Mouse (Mus musculus) forebrain, postnatal 0 days (tissue): ENCODE results near the gene Ccser1. TPM values are rescaled to one million over a fixed set of nuclear protein-coding genes. Genes with fewer than 3 reads are reported as not detected.

Source experiments
- ATAC-seq: fragments of 200-750 bp; cut with Nextera tagmentation; 2 replicates; pipeline ENCODE4 v1.8.0; 2017; ENCODE audit warnings: mild to moderate bottlenecking, moderate library complexity
- DNase-seq: peaks from one replicate; pipeline ENCODE4 v3.0.0-alpha.2; 2015
- H3K27ac ChIP-seq: fragments of 300-500 bp; sonication (generic); 2 replicates; pipeline ENCODE4 v1.5.1; 2014; ENCODE audit warnings: low read depth, mild to moderate bottlenecking, antibody characterized with exemption, low read length, moderate library complexity, mixed read lengths
- H3K27me3 ChIP-seq: fragments of 300-500 bp; sonication (generic); 2 replicates; pipeline ENCODE4 v1.6.1; 2014; ENCODE audit warnings: mild to moderate bottlenecking, low read length, mixed read lengths; ENCODE audit not compliant: insufficient read depth
- H3K36me3 ChIP-seq: fragments of 300-500 bp; sonication (generic); 2 replicates; pipeline ENCODE4 v1.6.1; 2014; ENCODE audit warnings: mild to moderate bottlenecking, moderate library complexity; ENCODE audit not compliant: insufficient read depth
- H3K4me1 ChIP-seq: fragments of 300-500 bp; sonication (generic); 2 replicates; pipeline ENCODE4 v1.6.1; 2014; ENCODE audit warnings: antibody characterized with exemption; ENCODE audit not compliant: insufficient read depth
- H3K4me2 ChIP-seq: fragments of 300-500 bp; sonication (generic); 2 replicates; pipeline ENCODE4 v1.6.1; 2014; ENCODE audit warnings: low read depth, mild to moderate bottlenecking, moderate library complexity
- H3K4me3 ChIP-seq: fragments of 300-500 bp; sonication (generic); 2 replicates; pipeline ENCODE4 v1.5.1; 2014; ENCODE audit warnings: low read depth, low read length, mixed read lengths
- H3K9ac ChIP-seq: fragments of 300-500 bp; sonication (generic); 2 replicates; pipeline ENCODE4 v1.6.1; 2014; ENCODE audit warnings: mild to moderate bottlenecking
- H3K9me3 ChIP-seq: fragments of 300-500 bp; sonication (generic); 2 replicates; pipeline ENCODE4 v1.6.1; 2016; ENCODE audit warnings: low read length
- CTCF ChIP-seq: sonication (generic); IDR thresholded peaks from 2 replicates; pipeline ENCODE4 v1.5.1; 2016; ENCODE audit warnings: antibody characterized with exemption, control low read depth, low read depth
- WGBS: fragments of 180-500 bp; shearing (Covaris S2); extraction: QIAGEN DNeasy Blood & Tissue Kit; methylation state at CpG from one replicate; pipeline ENCODE4 v1.1.7; 2014; 5-methylcytosine and 5-hydroxymethylcytosine counted together
- polyA plus RNA-seq: library from polyadenylated mRNA; unstranded; fragments of >200 nt; fragmentation: Nextera tagmentation; extraction: Ambion mirVana; gene quantifications from 2 replicates; pipeline ENCODE4 v1.2.1, GENCODE M21; 2015
- total RNA-seq: library from RNA; depleted of rRNA; stranded (reverse); fragments of >200 nt; gene quantifications from 2 replicates; pipeline ENCODE4 v1.2.3, GENCODE M21; 2014

Gene Ccser1
- total and polyA plus RNA-seq, 2 experiments from 2014 or later, result 14.4 to 58.1 TPM

DNA sequence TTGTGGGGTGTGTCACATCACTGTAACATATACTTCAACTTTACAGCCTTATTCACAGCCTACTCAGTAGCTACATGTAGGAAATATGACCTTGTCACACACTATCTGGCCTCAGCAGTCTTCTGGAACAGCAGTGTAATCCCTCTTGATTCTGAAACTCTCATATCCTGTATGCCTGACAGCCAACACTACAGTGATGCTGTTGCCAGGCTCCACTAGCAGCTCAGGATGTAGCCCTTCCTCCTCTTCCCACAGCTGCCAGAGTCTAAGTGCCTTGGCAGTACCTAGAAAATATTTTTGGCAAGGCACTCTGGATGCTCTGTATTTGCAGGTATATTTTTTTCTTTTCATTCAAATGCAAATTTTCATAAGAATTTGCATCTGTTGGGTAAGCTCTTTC, 18.0 kb upstream of the Ccser1 start:
- Histone ChIP-seq H3K4me2 (no peak overlapping the region), H3K27me3 (no peaks in the 10 kb centered on the region), H3K4me1 (0 out of 2 replicates have a peak, but pooled peaks cover 3% of the 10 kb centered on the region), H3K9me3 (no peaks in the 10 kb centered on the region), H3K9ac (no peak overlapping the region), H3K36me3 (no peaks in the 10 kb centered on the region), H3K4me3 (no peak overlapping the region), H3K27ac (no peak overlapping the region)
- DNase-seq (peak; percentile 10), ATAC-seq (peak; percentile 84)
- TF ChIP-seq CTCF, result no peak

DNA sequence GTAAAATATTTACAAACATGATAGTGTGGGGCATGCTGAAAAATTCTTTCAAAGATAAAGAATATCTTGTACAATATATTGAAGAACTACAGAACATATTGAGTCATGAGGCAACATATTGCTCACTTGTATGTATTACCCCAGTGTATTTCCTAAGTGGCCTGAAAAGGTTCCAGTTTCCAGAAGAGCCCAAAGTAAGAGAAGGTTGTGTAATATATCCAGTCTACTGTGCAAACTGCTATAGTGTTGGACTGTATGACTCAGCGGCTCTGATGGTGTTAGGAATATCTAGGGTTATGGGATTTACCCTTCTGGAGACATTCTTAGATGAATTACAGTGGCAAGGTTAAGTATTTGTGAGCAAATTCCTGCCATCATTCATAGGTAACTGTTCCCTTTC, 13.2 kb upstream of the Ccser1 start:
- 94% methylated on average over 1 of the region's 1 CpGs for WGBS
- Histone ChIP-seq H3K9ac (no peak overlapping the region), H3K36me3 (no peaks in the 10 kb centered on the region), H3K9me3 (no peaks in the 10 kb centered on the region), H3K27me3 (no peaks in the 10 kb centered on the region), H3K4me2 (no peak overlapping the region), H3K4me3 (no peak overlapping the region), H3K27ac (no peak overlapping the region), H3K4me1 (0 out of 2 replicates have a peak, but pooled peaks cover under 1% of the 10 kb centered on the region)
- DNase-seq (no peak), ATAC-seq (no peak)
- TF ChIP-seq CTCF, result no peak

DNA sequence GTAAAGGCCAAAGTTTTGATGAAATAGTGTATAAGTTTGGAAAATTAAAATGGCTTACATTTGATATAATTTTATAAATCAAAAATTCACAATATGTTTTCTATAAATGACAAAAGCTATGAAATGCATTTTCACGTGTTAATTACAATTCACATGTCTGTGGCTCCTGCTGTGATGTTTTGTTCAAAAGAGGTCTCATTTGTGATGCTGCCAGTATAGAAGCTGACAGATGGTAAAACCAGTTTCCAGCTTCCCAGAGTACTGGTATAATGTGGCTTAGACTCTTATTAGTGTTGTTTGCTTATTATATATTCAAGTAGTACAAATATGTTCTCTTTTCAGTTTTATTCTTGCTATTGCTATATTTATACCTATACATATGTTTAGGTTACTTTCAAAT, 4.0 kb upstream of the Ccser1 start:
- Histone ChIP-seq H3K4me1 (no peaks in the 10 kb centered on the region), H3K9ac (no peak overlapping the region), H3K4me3 (no peak overlapping the region), H3K9me3 (no peaks in the 10 kb centered on the region), H3K4me2 (no peak overlapping the region), H3K27ac (no peak overlapping the region), H3K27me3 (no peaks in the 10 kb centered on the region), H3K36me3 (no peaks in the 10 kb centered on the region)
- ATAC-seq (no peak), DNase-seq (peak; percentile 12)
- TF ChIP-seq CTCF, result no peak
- WGBS, result 22% methylated on average over 1 of the region's 1 CpGs

DNA sequence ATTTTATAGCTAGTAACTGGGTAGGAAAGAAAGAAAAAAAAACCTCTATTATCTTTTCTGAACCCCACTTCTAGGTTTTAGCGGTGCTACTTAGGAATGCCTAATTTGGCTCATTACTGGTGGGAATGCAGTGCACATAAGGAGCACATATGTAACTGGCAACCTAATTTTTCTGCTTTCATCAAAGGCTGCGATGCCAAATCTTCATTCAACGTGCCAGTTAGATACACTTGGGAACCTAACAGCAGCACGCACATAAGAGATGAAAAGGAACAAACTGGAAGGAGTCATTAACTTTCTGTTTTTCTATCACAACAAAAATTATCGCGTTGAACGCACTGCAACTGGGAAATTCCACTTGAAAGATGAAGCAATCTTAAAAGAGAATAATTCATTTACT, 2.6 kb upstream of the Ccser1 start:
- H3K4me3 ChIP-seq, result no peak overlapping the region
- DNase-seq, result peak; percentile 47
- no peak for ATAC-seq
- H3K9me3 ChIP-seq, result no peaks in the 10 kb centered on the region
- TF ChIP-seq CTCF, result no peak
- H3K36me3 ChIP-seq, result no peaks in the 10 kb centered on the region
- H3K4me2 ChIP-seq, result no peak overlapping the region
- H3K27me3 ChIP-seq, result no peaks in the 10 kb centered on the region
- WGBS, result 35% methylated on average over 7 of the region's 7 CpGs
- H3K9ac ChIP-seq, result no peak overlapping the region
- H3K27ac ChIP-seq, result no peak overlapping the region
- 0 out of 2 replicates have a peak, but pooled peaks cover 5% of the 10 kb centered on the region for H3K4me1 ChIP-seq

DNA sequence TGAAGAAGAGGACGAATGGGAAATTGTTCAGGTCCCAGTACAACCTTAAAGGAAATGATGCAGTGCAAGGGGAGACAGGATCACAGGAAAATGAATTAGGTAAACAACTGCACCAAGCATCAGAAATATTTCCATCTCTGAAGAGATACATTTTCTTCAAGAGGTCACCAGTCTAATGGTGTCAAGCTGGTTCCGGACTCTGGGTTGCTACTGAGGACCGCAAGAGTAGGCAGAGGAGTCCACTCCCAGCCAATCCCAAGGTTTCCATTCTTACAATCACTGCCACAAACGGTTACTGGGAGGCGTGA, 529 bp upstream of the Ccser1 start:
- WGBS, result 4% methylated on average over 5 of the region's 5 CpGs
- no peaks in the 10 kb centered on the region for H3K36me3 ChIP-seq
- peak overlapping the region; percentile 88 for H3K9ac ChIP-seq
- H3K4me3 ChIP-seq, result peak overlapping the region; percentile 84
- peak overlapping the region; percentile 74 for H3K4me2 ChIP-seq
- no peaks in the 10 kb centered on the region for H3K27me3 ChIP-seq
- H3K27ac ChIP-seq, result peak overlapping the region; percentile 88
- H3K4me1 ChIP-seq, result 0 out of 2 replicates have a peak, but pooled peaks cover 5% of the 10 kb centered on the region
- ATAC-seq, result no peak
- no peaks in the 10 kb centered on the region for H3K9me3 ChIP-seq
- TF ChIP-seq CTCF, result no peak
- DNase-seq, result no peak

DNA sequence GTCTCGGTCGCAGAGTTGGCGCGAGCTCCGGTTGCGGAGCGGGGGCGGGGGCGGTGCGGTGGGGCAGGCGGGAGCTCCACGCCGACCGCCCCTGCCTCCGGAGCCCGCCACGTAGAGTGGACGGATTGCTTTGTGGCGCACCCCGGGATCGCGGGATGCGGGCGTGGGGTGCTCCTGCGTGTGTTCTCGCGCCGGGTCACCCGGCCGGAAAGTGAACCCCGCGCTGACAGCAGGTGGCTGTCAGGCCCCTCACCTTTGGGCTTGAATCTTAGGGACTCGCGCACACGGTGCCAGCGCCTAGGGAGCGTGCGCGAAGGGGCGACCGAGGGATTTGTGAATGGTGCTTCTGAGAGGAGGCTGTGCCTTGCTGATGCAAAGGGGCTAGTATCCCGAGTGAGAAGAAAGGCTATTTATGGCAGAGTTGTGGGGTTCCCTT, 650 bp downstream of the Ccser1 start:
- H3K4me2 ChIP-seq, result peak overlapping the region; percentile 74
- H3K36me3 ChIP-seq, result no peaks in the 10 kb centered on the region
- TF ChIP-seq CTCF, result no peak
- H3K27me3 ChIP-seq, result no peaks in the 10 kb centered on the region
- H3K4me3 ChIP-seq, result peak overlapping the region; percentile 84
- ATAC-seq, result peak; percentile 68
- DNase-seq, result peak; percentile 79
- H3K27ac ChIP-seq, result peak overlapping the region; percentile 88
- no peaks in the 10 kb centered on the region for H3K9me3 ChIP-seq
- H3K9ac ChIP-seq, result peak overlapping the region; percentile 88
- 0 out of 2 replicates have a peak, but pooled peaks cover 5% of the 10 kb centered on the region for H3K4me1 ChIP-seq
- 2% methylated on average over 26 of the region's 42 CpGs for WGBS

DNA sequence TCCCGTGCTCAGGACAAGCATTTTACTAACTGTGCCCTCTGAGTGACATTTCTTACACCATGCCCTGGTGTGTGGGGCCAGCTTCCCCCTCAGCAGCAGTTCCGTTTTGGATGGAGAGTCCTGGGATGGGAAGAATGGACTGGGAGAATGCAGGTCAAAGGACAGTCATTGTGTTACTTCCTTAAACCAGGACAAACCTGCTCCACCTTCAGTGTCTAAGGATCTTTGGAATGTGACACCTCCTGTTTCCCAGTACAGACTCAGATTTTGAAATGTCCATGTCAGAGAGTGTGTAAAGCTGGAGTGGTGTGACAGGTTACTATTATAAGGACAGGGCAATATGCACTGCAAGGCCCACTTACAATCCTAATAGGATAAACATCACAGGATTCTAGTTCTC, 8.9 kb downstream of the Ccser1 start:
- no peak for TF ChIP-seq CTCF
- no peak overlapping the region for H3K4me2 ChIP-seq
- no peaks in the 10 kb centered on the region for H3K4me1 ChIP-seq
- DNase-seq, result no peak
- no peaks in the 10 kb centered on the region for H3K27me3 ChIP-seq
- no peak overlapping the region for H3K4me3 ChIP-seq
- no peak overlapping the region for H3K9ac ChIP-seq
- no peaks in the 10 kb centered on the region for H3K9me3 ChIP-seq
- H3K36me3 ChIP-seq, result no peaks in the 10 kb centered on the region
- 57% methylated on average over 2 of the region's 2 CpGs for WGBS
- no peak for ATAC-seq
- H3K27ac ChIP-seq, result no peak overlapping the region
